In genomic region chr15:18685439-18685838, GRCm38 (mm10) we compare ENCODE assay signal across 22 mouse cellular contexts.
"Had no signal": no experiment of that assay in that cellular context is flagged by ENCODE, and none has a peak within 500 bp of the region (broad histone marks: within the 10 kb centered on the region; RNA-seq: fewer than 3 reads in every experiment).

No protein-coding gene starts in this region.

- H3K4me1 ChIP-seq: lung, embryonic 15.5 days; midbrain, embryonic 10.5 days; midbrain, embryonic 12.5 days; neural tube, embryonic 13.5 days; neural tube, embryonic 15.5 days had no signal

- H3K27me3 ChIP-seq: lung, embryonic 15.5 days; midbrain, embryonic 12.5 days; neural tube, embryonic 13.5 days; neural tube, embryonic 15.5 days had no signal

- ATAC-seq: liver, postnatal 0 days; lung, postnatal 0 days; midbrain, embryonic 16.5 days had no signal

- H3K27ac ChIP-seq: lung, embryonic 15.5 days; macrophage; midbrain, embryonic 10.5 days; midbrain, embryonic 12.5 days; neural tube, embryonic 13.5 days; neural tube, embryonic 15.5 days had no signal

- H3K4me2 ChIP-seq: lung, embryonic 15.5 days; midbrain, embryonic 12.5 days; neural tube, embryonic 13.5 days; neural tube, embryonic 15.5 days had no signal

- H3K4me3 ChIP-seq: lung, embryonic 15.5 days; midbrain, embryonic 10.5 days; midbrain, embryonic 12.5 days; myocyte; neural tube, embryonic 13.5 days; neural tube, embryonic 15.5 days had no signal

- H3K36me3 ChIP-seq: lung, embryonic 15.5 days; midbrain, embryonic 10.5 days; midbrain, embryonic 12.5 days; neural tube, embryonic 13.5 days; neural tube, embryonic 15.5 days had no signal

- H3K9me3 ChIP-seq: lung, embryonic 15.5 days; midbrain, embryonic 10.5 days; midbrain, embryonic 12.5 days; neural tube, embryonic 13.5 days; neural tube, embryonic 15.5 days had no signal

- DNase-seq: liver, postnatal 0 days; lung, adult 2 months; lung, postnatal 14 days; lung, postnatal 36 days; midbrain, embryonic 14.5 days; retina, postnatal 1 day; right cerebral cortex, adult 18-20 months; right cerebral cortex, postnatal 25 days; right cerebral cortex, postnatal 4 days; spleen, adult 18-20 months; thymus, adult 2 months; thymus, postnatal 25 days; thymus, postnatal 4 days had no signal

- H3K9ac ChIP-seq: liver, postnatal 0 days; lung, embryonic 15.5 days; midbrain, embryonic 12.5 days; neural tube, embryonic 13.5 days; neural tube, embryonic 15.5 days had no signal
